Mouse (Mus musculus) lung, adult 2 months (tissue): Measurements from ENCODE around the gene Pbx3. TPM values are rescaled to one million over a fixed set of nuclear protein-coding genes. Genes with fewer than 3 reads are reported as not detected.

ENCODE experiments used
- DNase-seq: peaks from one replicate; pipeline ENCODE4 v3.0.0; 2022
- H3K4me1 ChIP-seq: fragments of 200-500 bp; 2 replicates; pipeline ENCODE4 v1.6.1; 2011; ENCODE audit warnings: low read length; ENCODE audit not compliant: control insufficient read depth, insufficient read depth
- H3K4me3 ChIP-seq: fragments of 200-500 bp; replicated peaks from 2 replicates; pipeline ENCODE3; 2011; ENCODE audit warnings: low read depth, mild to moderate bottlenecking, control low read depth, low read length; ENCODE audit errors: extremely low read depth
- CTCF ChIP-seq: fragments of 200-500 bp; IDR thresholded peaks from 2 replicates; pipeline ENCODE4 v1.5.1; 2011; ENCODE audit warnings: mild to moderate bottlenecking, low read length, control low read depth; ENCODE audit not compliant: insufficient read depth
- POLR2A ChIP-seq: fragments of 200-500 bp; IDR thresholded peaks from 2 replicates; pipeline ENCODE4 v1.6.1; 2011; ENCODE audit warnings: low read depth, mild to moderate bottlenecking, control low read depth, low read length, borderline replicate concordance; ENCODE audit errors: extremely low read depth
- WGBS: fragments of 180-500 bp; shearing (Covaris S2); methylation state at CpG from one replicate; pipeline ENCODE4 v1.1.7; 2018; 5-methylcytosine and 5-hydroxymethylcytosine counted together
- polyA plus RNA-seq: library from polyadenylated mRNA; depleted of rRNA; stranded (reverse); fragments of >200 nt; gene quantifications from 2 replicates; pipeline ENCODE4 v1.2.3, GENCODE M21; 2012

Pbx3 gene
- polyA plus RNA-seq, 1 experiment: 14.7 TPM

DNA sequence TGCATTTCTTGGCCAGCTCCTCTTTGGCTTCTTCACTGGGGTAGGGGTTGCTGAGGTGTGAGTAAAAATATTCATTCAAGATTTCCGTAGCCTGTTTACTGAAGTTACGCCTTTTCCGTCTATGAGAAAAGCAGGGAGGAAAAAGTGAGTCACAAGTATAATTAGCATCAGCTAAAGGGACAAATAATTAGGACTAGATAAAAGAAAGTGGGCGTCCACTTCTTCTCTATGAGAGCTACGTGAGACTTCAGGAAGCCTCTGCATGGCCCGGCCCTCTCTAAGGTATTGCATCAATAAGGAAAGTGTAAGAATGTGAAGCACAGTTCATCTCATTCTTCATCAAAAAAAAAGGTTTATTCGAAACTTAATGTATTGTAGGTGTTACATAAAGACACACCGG is 168.1 kb downstream of the Pbx3 start:
- no peak for DNase-seq
- H3K4me1 ChIP-seq: no peaks in the 10 kb centered on the region
- no peak overlapping the region for H3K4me3 ChIP-seq
- TF ChIP-seq POLR2A (no peak), CTCF (no peak)
- WGBS: 94% methylated on average over 8 of the region's 8 CpGs

DNA sequence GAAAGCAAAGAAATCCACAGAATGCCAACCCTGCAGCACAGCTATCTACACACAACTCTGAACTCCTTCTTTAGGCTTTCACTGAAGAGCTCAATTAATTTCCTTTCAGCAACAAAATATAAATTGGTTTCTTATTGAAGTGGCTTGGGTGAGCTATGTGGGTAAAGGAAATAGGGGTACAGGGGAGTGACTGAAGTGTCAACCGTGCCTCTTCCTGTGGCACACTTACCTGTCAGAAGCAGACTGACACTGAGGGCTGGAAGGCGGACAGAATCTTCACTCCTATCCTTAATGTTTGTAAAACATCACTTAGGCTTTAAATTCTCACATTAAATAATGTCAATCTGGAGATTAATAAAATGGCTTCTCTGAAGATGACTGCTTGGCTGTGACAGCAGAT is 168.6 kb downstream of the Pbx3 start:
- no peak for DNase-seq
- no peaks in the 10 kb centered on the region for H3K4me1 ChIP-seq
- WGBS: 94% methylated on average over 2 of the region's 2 CpGs
- TF ChIP-seq POLR2A: no peak
- H3K4me3 ChIP-seq: no peak overlapping the region

DNA sequence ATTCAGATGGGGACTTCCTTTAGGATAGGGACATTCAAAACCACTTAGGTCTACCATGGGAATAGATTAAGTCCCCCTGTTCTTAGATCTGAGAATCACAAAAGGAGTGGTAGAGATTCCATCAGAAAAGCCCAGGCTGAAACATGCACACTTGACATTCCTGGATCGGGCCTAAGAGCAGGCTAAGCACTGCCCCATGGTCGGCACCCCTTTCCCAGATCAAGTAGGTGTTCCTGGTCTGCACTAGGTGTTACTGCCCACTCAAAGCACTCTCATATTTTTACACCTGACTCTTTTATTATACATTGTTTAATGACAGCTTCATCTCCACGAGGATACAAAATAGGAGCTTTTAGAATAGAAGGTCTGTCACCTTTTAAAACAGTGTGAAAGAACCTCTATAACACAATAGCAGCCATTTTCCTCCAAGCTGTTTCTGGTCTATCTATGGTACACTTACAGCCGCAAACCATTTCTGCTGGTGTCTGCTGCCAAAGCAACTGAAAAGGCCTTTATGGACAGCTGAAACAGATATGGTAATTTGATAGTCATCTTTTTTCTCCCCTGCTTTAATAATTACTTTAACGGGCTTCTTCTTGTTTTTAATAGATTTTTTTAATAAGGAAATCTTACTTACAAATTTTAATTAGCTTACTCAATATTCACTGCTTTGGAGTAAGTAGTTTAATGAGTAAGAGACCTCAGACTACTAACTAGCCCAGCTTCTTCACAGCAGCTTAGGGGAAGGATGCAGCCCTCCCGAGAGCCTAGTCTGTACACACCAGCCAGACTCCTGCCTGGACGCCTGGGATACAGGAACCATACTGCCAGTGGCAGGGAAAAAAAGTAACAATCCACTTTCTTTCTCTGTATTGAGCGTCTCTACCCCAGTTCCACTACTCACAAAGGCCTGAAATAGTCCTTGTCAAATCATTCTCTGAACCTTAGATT is 178.8 kb downstream of the Pbx3 start:
- Histone ChIP-seq H3K4me1 (no peaks in the 10 kb centered on the region), H3K4me3 (no peak overlapping the region)
- 74% methylated on average over 8 of the region's 8 CpGs for WGBS
- no peak for DNase-seq
- TF ChIP-seq POLR2A: no peak
- TF ChIP-seq CTCF: no peak

DNA sequence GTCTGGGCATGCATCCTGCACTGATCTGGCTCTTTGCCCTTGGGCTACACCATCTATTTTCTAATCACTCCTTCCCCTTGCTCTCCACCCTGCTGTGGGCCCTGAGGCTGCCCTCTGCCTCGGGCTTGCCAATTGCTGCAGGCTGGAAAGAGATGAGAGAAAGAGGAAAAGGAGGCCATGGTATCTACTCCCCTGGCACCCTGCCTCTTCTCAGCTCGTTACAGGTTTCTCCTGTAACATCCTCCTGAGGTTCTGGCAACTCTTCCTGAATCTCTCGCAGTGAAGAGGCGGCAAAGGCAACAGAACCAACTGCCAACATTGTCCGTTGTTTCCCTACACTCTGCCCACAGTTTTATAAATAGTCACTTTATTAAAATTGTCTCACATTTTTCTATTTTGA is 179.7 kb downstream of the Pbx3 start:
- no peak for TF ChIP-seq POLR2A
- TF ChIP-seq CTCF: no peak
- WGBS: 51% methylated on average over 5 of the region's 5 CpGs
- Histone ChIP-seq H3K4me1 (no peaks in the 10 kb centered on the region), H3K4me3 (no peak overlapping the region)
- DNase-seq: no peak

DNA sequence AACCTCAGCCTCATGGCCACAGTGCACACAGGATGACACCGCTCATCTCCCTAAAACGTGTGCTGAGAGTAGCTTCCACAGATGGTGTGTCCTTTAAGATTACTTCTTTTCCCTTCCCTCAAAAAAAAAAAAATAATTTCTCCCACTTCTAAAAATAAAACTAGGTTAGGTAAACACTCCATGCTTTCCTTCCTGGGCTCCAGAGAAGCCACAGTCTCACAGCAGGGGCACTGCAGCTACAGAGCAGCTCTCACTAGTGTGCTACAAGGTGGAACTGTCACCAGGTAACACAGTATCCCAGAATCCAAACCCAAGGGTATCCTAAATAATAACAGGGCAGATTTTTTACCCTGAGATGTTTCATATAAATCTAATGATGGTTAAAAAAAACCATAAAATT is 185.6 kb downstream of the Pbx3 start:
- TF ChIP-seq CTCF (no peak), POLR2A (no peak)
- no peak overlapping the region for H3K4me3 ChIP-seq
- 0 out of 2 replicates have a peak, but pooled peaks cover 2% of the 10 kb centered on the region for H3K4me1 ChIP-seq
- DNase-seq: no peak
- WGBS: 61% methylated on average over 2 of the region's 2 CpGs

DNA sequence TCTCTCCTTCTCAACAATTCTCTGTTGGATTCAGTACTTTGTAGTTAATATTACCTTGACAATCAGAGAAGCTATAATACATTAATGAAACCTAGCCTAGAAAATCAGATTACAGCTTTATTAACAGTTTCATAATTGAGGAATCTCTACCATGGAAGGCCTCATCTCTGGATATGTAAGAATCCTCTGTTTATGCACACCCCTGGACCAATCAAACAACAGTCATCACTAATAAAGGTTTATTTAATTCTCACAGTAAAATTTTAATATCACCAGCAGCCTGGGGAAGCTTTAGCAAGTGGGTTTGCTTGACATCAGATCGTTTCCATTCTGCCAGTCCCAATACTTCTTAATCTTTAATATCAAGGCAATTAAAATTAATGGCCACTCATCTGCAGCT is 191.3 kb downstream of the Pbx3 start:
- Histone ChIP-seq H3K4me1 (no peaks in the 10 kb centered on the region), H3K4me3 (no peak overlapping the region)
- no peak for DNase-seq
- no peak for TF ChIP-seq POLR2A
- WGBS: 83% methylated on average over 1 of the region's 1 CpGs

DNA sequence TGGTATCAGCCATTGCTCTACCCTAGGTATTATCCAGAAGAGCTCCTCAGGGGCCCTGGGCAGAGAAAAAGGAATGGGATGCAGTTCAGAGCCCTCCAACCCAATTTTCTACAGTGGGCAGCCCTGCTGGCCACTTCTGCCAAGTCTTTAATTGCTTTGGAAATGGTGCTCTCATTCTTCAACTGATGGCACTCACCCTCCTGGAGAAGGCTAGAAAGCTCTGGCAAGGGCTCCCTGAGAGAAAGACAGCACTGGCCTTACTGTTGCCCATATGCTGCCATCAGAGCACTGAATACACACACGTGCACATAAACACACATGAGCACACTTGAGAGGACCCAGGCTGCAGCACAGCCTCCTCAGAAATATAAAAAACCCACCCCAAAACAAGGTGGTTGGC is 193.6 kb downstream of the Pbx3 start:
- no peak for DNase-seq
- no peak for TF ChIP-seq POLR2A
- no peak for TF ChIP-seq CTCF
- 79% methylated on average over 1 of the region's 1 CpGs for WGBS
- Histone ChIP-seq H3K4me3 (no peak overlapping the region), H3K4me1 (no peaks in the 10 kb centered on the region)

DNA sequence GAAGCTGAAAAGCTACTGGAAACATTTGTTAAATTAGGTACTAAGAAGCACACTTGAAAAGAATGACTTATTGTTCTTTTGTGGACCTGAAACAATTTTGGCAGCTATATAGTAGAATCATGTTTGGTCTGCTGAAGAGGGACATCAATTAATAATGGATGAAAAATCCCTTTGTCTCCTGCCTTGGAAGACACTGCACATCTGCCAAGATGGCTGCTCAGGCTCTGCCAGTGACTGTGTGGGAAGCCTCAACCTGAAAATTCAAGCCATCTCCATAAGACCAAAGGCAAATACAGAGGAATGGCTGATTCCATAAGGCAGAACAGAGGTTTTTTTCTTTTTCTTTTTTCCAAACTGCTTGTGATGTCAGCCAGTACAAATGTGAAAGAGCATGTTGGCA is 194.3 kb downstream of the Pbx3 start:
- H3K4me1 ChIP-seq: no peaks in the 10 kb centered on the region
- TF ChIP-seq POLR2A (no peak), CTCF (no peak)
- no peak for DNase-seq
- H3K4me3 ChIP-seq: no peak overlapping the region

DNA sequence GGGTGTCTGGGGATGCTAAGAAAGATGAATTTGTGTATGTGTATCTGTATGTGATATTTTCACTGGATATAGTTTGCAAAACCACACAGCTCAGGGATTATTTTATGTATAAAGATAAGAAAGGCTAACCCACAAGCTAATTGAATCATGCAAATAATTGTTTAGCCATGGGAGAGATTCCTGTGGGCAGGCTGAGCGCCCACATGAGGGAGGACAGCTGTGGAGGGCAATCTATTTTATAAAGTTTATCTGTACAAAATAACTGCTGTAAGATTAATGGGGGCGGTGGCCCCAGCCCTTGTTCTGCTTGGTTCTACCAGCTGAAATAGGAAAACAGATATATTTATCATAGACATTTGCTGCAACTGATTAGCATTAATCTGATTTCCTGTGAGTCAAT is 202.5 kb downstream of the Pbx3 start:
- WGBS: 84% methylated on average over 2 of the region's 2 CpGs
- no peak overlapping the region for H3K4me3 ChIP-seq
- no peak for TF ChIP-seq CTCF
- no peak for TF ChIP-seq POLR2A
- no peak for DNase-seq
- no peaks in the 10 kb centered on the region for H3K4me1 ChIP-seq

DNA sequence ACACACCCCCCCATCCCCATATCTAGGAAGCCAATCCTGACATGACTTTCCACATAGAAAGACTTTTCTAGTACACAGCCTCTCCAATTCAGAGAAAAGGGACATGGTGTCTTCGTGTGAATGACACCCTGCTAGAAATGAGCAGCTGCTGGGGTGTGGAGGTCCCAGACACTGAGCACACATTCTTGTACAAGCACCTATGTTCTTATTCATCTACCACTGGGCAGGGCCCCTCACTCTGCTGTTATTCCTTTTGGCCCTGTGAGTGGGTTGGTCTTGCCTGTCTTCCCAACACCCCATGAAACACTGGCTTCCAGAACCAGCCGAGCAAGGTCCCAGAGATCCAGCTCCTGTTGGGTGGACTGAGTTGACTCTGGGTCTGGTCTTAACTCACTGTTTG is 203.3 kb downstream of the Pbx3 start:
- no peak for TF ChIP-seq POLR2A
- TF ChIP-seq CTCF: no peak
- WGBS: 92% methylated on average over 2 of the region's 2 CpGs
- no peak for DNase-seq
- no peak overlapping the region for H3K4me3 ChIP-seq
- H3K4me1 ChIP-seq: no peaks in the 10 kb centered on the region
